Mouse (Mus musculus) MEL (cell line): Measurements from ENCODE around the gene Naa38.

ENCODE experiments used
- CTCF ChIP-seq, 3 experiments: IDR thresholded peaks in 2 of 3; conservative IDR thresholded peaks in 1 of 3; 2 replicates each; pipeline ENCODE4 v1.5.1; 2011 to 2012; ENCODE audit warnings: low read length in 3 of 3, low read depth in 2 of 3, mild to moderate bottlenecking in 2 of 3, improper control_type of control experiment in 1 of 3, inconsistent platforms in 1 of 3, mixed read lengths in 1 of 3, moderate library complexity in 1 of 3; ENCODE audit not compliant: control insufficient read depth in 1 of 3, insufficient read depth in 1 of 3, poor library complexity in 1 of 3, severe bottlenecking in 1 of 3
- E2F4 ChIP-seq: IDR thresholded peaks from 2 replicates; pipeline ENCODE4 v1.6.1; 2011; ENCODE audit warnings: low read depth, low read length, improper control_type of control experiment, borderline replicate concordance
- GABPA ChIP-seq: IDR thresholded peaks from 2 replicates; pipeline ENCODE4 v1.6.1; 2012; ENCODE audit warnings: low read depth, mild to moderate bottlenecking, inconsistent platforms, low read length, improper control_type of control experiment, moderate library complexity
- POLR2A ChIP-seq, 2 experiments: IDR thresholded peaks; 2 replicates each; pipeline ENCODE4 v1.6.1; 2011 to 2012; ENCODE audit warnings: low read length in 2 of 2, mild to moderate bottlenecking in 2 of 2, control low read depth in 1 of 2, improper control_type of control experiment in 1 of 2, low read depth in 1 of 2, moderate library complexity in 1 of 2; ENCODE audit not compliant: control insufficient read depth in 1 of 2, insufficient read depth in 1 of 2, poor library complexity in 1 of 2
- POLR2AphosphoS2 ChIP-seq: IDR thresholded peaks from 2 replicates; pipeline ENCODE4 v1.6.1; 2011; ENCODE audit warnings: low read length, improper control_type of control experiment
- TCF12 ChIP-seq: IDR thresholded peaks from 2 replicates; pipeline ENCODE4 v1.6.1; 2014; ENCODE audit warnings: low read depth, mild to moderate bottlenecking, inconsistent platforms, low read length, improper control_type of control experiment, moderate library complexity
- USF1 ChIP-seq: IDR thresholded peaks from 2 replicates; pipeline ENCODE4 v1.6.1; 2014; ENCODE audit warnings: low read depth, mild to moderate bottlenecking, inconsistent platforms, low read length, improper control_type of control experiment, moderate library complexity
- ZMIZ1 ChIP-seq: IDR thresholded peaks from 2 replicates; pipeline ENCODE4 v1.6.1; 2012; ENCODE audit warnings: low read depth, mild to moderate bottlenecking, inconsistent platforms, low read length, improper control_type of control experiment, moderate library complexity

DNA sequence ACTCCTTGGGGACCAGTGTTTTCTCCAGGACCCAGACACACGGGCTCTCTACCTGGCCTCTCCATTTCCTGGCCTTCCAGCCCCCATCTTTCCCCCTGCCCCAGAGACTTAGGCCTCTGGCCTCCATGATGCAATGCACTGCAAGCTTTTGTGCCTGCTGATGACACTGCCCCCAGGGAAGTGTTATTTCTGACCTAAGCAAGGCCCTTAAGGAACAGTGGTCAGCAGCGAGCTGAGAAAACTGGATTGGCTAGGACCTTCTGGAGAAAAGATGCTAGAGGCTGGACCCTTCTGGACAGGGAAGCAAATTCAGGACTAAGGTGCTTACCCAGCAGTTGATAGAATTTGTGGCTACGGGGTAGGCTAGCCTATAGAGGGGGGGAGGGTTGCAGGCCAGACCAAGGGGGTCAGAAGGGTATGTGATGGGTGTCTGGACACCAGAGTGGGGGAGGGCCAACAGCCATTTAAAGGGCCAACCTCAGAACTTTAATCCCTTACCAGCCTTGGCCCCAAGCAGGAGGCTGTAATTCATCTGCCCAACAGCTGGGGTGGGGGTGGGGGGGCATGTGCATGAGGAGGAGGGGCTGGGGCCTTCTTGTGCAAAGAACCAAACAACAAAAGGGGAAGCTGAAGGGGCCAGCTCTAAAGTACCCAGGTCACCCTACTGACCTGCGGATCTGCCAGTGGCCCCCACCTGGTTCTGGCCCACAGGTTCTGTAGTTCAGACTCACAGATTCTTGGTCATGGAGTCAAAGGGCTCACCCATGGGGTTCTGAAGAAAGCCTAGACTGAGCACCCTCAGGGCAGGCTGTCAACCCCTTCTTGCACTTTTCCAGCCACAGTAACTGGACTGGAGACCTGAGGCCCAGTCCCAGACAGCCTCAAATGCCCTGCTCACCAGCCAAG, 19.4 kb downstream of the Naa38 start:
- TF ChIP-seq CTCF (IDR thresholded peaks at IDR 0.05 in 2 of 3, conservative IDR thresholded peaks at IDR 0.05 in 1 of 3; ENCODE audit: control insufficient read depth in 1 of 3, insufficient read depth in 1 of 3, low read depth in 2 of 3, low read length in 3 of 3, poor library complexity in 1 of 3, severe bottlenecking in 1 of 3): no peak
- no peak for TF ChIP-seq TCF12
- no peak for TF ChIP-seq USF1
- peak in 1 of 2 experiments; percentile 37; a peak in 1 of 4 replicates for TF ChIP-seq POLR2A (IDR thresholded peaks at IDR 0.05; ENCODE audit: control insufficient read depth in 1 of 2, insufficient read depth in 1 of 2, low read depth in 1 of 2, low read length in 2 of 2, poor library complexity in 1 of 2)
- no peak for TF ChIP-seq GABPA
- TF ChIP-seq E2F4: no peak
- TF ChIP-seq ZMIZ1: no peak
- no peak for TF ChIP-seq POLR2AphosphoS2
